Mouse (Mus musculus): Measurements from ENCODE around the gene Mxi1. TPM values are rescaled to one million over a fixed set of nuclear protein-coding genes. Genes with fewer than 3 reads are reported as not detected.

The Mxi1 gene
- polyA plus RNA-seq, 2 experiments: 25.8 to 40.1 TPM

GRCm38 (mm10) chr19:53329221-53329991 lies 19.1 kb downstream of the Mxi1 start:
- ATAC-seq (ENCODE audit: low FRiP score, low read depth) (peak; percentile 84), DNase-seq (ENCODE audit: low spot score) (peak; percentile 90)
- Histone ChIP-seq H3K27ac (replicated peaks; ENCODE audit: low read depth, low read length) (peak overlapping the region; percentile 73), H3K36me3 (ENCODE audit: control insufficient read depth, insufficient read depth, low read length) (peaks cover 19% of the 10 kb centered on the region), H3K4me3 (replicated peaks; ENCODE audit: low read length) (peak overlapping the region; percentile 82), H3K9ac (ENCODE audit: low read depth, low read length, severe bottlenecking) (peak overlapping the region; percentile 72), H3K9me3 (ENCODE audit: control insufficient read depth, low read length) (no peaks in the 10 kb centered on the region), H3K4me1 (ENCODE audit: control insufficient read depth, insufficient read depth, low read length) (peaks cover 23% of the 10 kb centered on the region), H3K27me3 (ENCODE audit: control insufficient read depth, insufficient read depth, low read length) (no peaks in the 10 kb centered on the region), H3K4me2 (replicated peaks; ENCODE audit: low read depth, low read length, severe bottlenecking) (peak overlapping the region; percentile 91)
- under 1% methylated on average over 54 of the region's 106 CpGs for WGBS
- no peak for TF ChIP-seq POLR2A (IDR thresholded peaks at IDR 0.05; ENCODE audit: borderline replicate concordance, extremely low read depth, insufficient read depth, insufficient read length)

- peak overlapping the region; percentile 73 for H3K27ac ChIP-seq (replicated peaks; ENCODE audit: low read depth, low read length)
- H3K9me3 ChIP-seq (ENCODE audit: control insufficient read depth, low read length): no peaks in the 10 kb centered on the region
- H3K4me1 ChIP-seq (ENCODE audit: control insufficient read depth, insufficient read depth, low read length): peaks cover 18% of the 10 kb centered on the region
- ATAC-seq (ENCODE audit: low FRiP score, low read depth) (peak; percentile 70), DNase-seq (ENCODE audit: low spot score) (peak; percentile 67)
- H3K4me2 ChIP-seq (replicated peaks; ENCODE audit: low read depth, low read length, severe bottlenecking): peak overlapping the region; percentile 91
- 0% methylated on average over 15 of the region's 29 CpGs for WGBS
- H3K27me3 ChIP-seq (ENCODE audit: control insufficient read depth, insufficient read depth, low read length): no peaks in the 10 kb centered on the region
- peak overlapping the region; percentile 72 for H3K9ac ChIP-seq (ENCODE audit: low read depth, low read length, severe bottlenecking)
- H3K36me3 ChIP-seq (ENCODE audit: control insufficient read depth, insufficient read depth, low read length): peaks cover 21% of the 10 kb centered on the region
- H3K4me3 ChIP-seq (replicated peaks; ENCODE audit: low read length): peak overlapping the region; percentile 82
- TF ChIP-seq POLR2A (IDR thresholded peaks at IDR 0.05; ENCODE audit: borderline replicate concordance, extremely low read depth, insufficient read depth, insufficient read length): 0 out of 2 replicates have a peak, but pooled peaks have one; percentile 21
Measured at GRCm38 (mm10) chr19:53329992-53330381, 19.7 kb downstream of the Mxi1 start.

GRCm38 (mm10) chr19:53331882-53332500 lies 21.7 kb downstream of the Mxi1 start:
- no peak overlapping the region for H3K4me3 ChIP-seq (replicated peaks; ENCODE audit: low read length)
- H3K27me3 ChIP-seq (ENCODE audit: control insufficient read depth, insufficient read depth, low read length): no peaks in the 10 kb centered on the region
- H3K4me2 ChIP-seq (replicated peaks; ENCODE audit: low read depth, low read length, severe bottlenecking): no peak overlapping the region
- no peak overlapping the region for H3K27ac ChIP-seq (replicated peaks; ENCODE audit: low read depth, low read length)
- H3K4me1 ChIP-seq (ENCODE audit: control insufficient read depth, insufficient read depth, low read length): peaks cover 9% of the 10 kb centered on the region; the same call in 1 of the 2 replicates
- ATAC-seq (ENCODE audit: low FRiP score, low read depth) (no peak), DNase-seq (ENCODE audit: low spot score) (no peak)
- no peak overlapping the region for H3K9ac ChIP-seq (ENCODE audit: low read depth, low read length, severe bottlenecking)
- H3K9me3 ChIP-seq (ENCODE audit: control insufficient read depth, low read length): no peaks in the 10 kb centered on the region
- TF ChIP-seq POLR2A (IDR thresholded peaks at IDR 0.05; ENCODE audit: borderline replicate concordance, extremely low read depth, insufficient read depth, insufficient read length): no peak
- 94% methylated on average over 21 of the region's 21 CpGs for WGBS
- H3K36me3 ChIP-seq (ENCODE audit: control insufficient read depth, insufficient read depth, low read length): peaks cover 22% of the 10 kb centered on the region

- Histone ChIP-seq H3K4me2 (replicated peaks; ENCODE audit: low read depth, low read length, severe bottlenecking) (no peak overlapping the region), H3K4me3 (replicated peaks; ENCODE audit: low read length) (no peak overlapping the region), H3K9ac (ENCODE audit: low read depth, low read length, severe bottlenecking) (no peak overlapping the region), H3K27ac (replicated peaks; ENCODE audit: low read depth, low read length) (no peak overlapping the region), H3K36me3 (ENCODE audit: control insufficient read depth, insufficient read depth, low read length) (peaks cover 39% of the 10 kb centered on the region), H3K9me3 (ENCODE audit: control insufficient read depth, low read length) (0 out of 2 replicates have a peak, but pooled peaks cover 5% of the 10 kb centered on the region), H3K27me3 (ENCODE audit: control insufficient read depth, insufficient read depth, low read length) (no peaks in the 10 kb centered on the region), H3K4me1 (ENCODE audit: control insufficient read depth, insufficient read depth, low read length) (peaks cover 9% of the 10 kb centered on the region; the same call in 1 of the 2 replicates)
- DNase-seq (ENCODE audit: low spot score): no peak
- TF ChIP-seq POLR2A (IDR thresholded peaks at IDR 0.05; ENCODE audit: borderline replicate concordance, extremely low read depth, insufficient read depth, insufficient read length): no peak
- ATAC-seq (ENCODE audit: low FRiP score, low read depth): no peak
- 93% methylated on average over 6 of the region's 6 CpGs for WGBS
Measured at GRCm38 (mm10) chr19:53333730-53334129, 23.4 kb downstream of the Mxi1 start.

- Histone ChIP-seq H3K4me2 (replicated peaks; ENCODE audit: low read depth, low read length, severe bottlenecking) (no peak overlapping the region), H3K4me1 (ENCODE audit: control insufficient read depth, insufficient read depth, low read length) (peaks cover 7% of the 10 kb centered on the region; the same call in 1 of the 2 replicates), H3K36me3 (ENCODE audit: control insufficient read depth, insufficient read depth, low read length) (peaks cover 40% of the 10 kb centered on the region), H3K9ac (ENCODE audit: low read depth, low read length, severe bottlenecking) (no peak overlapping the region), H3K4me3 (replicated peaks; ENCODE audit: low read length) (no peak overlapping the region), H3K9me3 (ENCODE audit: control insufficient read depth, low read length) (0 out of 2 replicates have a peak, but pooled peaks cover 5% of the 10 kb centered on the region), H3K27me3 (ENCODE audit: control insufficient read depth, insufficient read depth, low read length) (no peaks in the 10 kb centered on the region), H3K27ac (replicated peaks; ENCODE audit: low read depth, low read length) (no peak overlapping the region)
- no peak for TF ChIP-seq POLR2A (IDR thresholded peaks at IDR 0.05; ENCODE audit: borderline replicate concordance, extremely low read depth, insufficient read depth, insufficient read length)
- ATAC-seq (ENCODE audit: low FRiP score, low read depth) (no peak), DNase-seq (ENCODE audit: low spot score) (no peak)
- 92% methylated on average over 9 of the region's 9 CpGs for WGBS
Measured at GRCm38 (mm10) chr19:53335241-53335640, 24.9 kb downstream of the Mxi1 start.
